Mouse (Mus musculus) lung, postnatal 0 days (tissue): ENCODE data around the gene Tbx2. TPM values are rescaled to one million over a fixed set of nuclear protein-coding genes. Genes with fewer than 3 reads are reported as not detected.

ENCODE experiments used
- ATAC-seq: fragments of 200-750 bp; cut with Nextera tagmentation; 2 replicates; pipeline ENCODE4 v1.8.0; 2017; ENCODE audit warnings: moderate library complexity
- DNase-seq: peaks from one replicate; pipeline ENCODE4 v3.0.0-alpha.2; 2016; ENCODE audit warnings: low spot score
- H3K27ac ChIP-seq: fragments of 300-500 bp; sonication (generic); 2 replicates; pipeline ENCODE4 v1.5.1; 2014; ENCODE audit warnings: antibody characterized with exemption, mild to moderate bottlenecking, low read length, mixed read lengths
- H3K27me3 ChIP-seq: fragments of 300-500 bp; sonication (generic); replicated peaks from 2 replicates; pipeline ENCODE4 v1.6.1; 2014; ENCODE audit warnings: low read length, mixed read lengths; ENCODE audit not compliant: insufficient read depth
- H3K36me3 ChIP-seq: fragments of 300-500 bp; sonication (generic); 2 replicates; pipeline ENCODE4 v1.6.1; 2014; ENCODE audit warnings: low read length, mixed read lengths; ENCODE audit not compliant: insufficient read depth
- H3K4me1 ChIP-seq: fragments of 300-500 bp; sonication (generic); 2 replicates; pipeline ENCODE4 v1.6.1; 2014; ENCODE audit warnings: antibody characterized with exemption, low read depth, low read length, mixed read lengths; ENCODE audit not compliant: insufficient read depth
- H3K4me2 ChIP-seq: fragments of 300-500 bp; sonication (generic); replicated peaks from 2 replicates; pipeline ENCODE4 v1.6.1; 2014; ENCODE audit warnings: low read depth, mild to moderate bottlenecking, low read length, moderate library complexity, mixed read lengths
- H3K4me3 ChIP-seq: fragments of 300-500 bp; sonication (generic); 2 replicates; pipeline ENCODE4 v1.5.1; 2014; ENCODE audit warnings: low read depth, low read length
- H3K9ac ChIP-seq: fragments of 300-500 bp; sonication (generic); replicated peaks from 2 replicates; pipeline ENCODE4 v1.6.1; 2014; ENCODE audit warnings: low read depth, mild to moderate bottlenecking
- H3K9me3 ChIP-seq: fragments of 300-500 bp; sonication (generic); 2 replicates; pipeline ENCODE4 v1.6.1; 2016; ENCODE audit warnings: low read length, mixed read lengths
- CTCF ChIP-seq: IDR thresholded peaks from 2 replicates; pipeline ENCODE4 v1.5.1; 2016; ENCODE audit warnings: antibody characterized with exemption, mild to moderate bottlenecking
- EP300 ChIP-seq: IDR thresholded peaks from 2 replicates; pipeline ENCODE4 v1.6.1; 2016; ENCODE audit warnings: antibody characterized with exemption, mild to moderate bottlenecking, control low read depth
- WGBS: fragments of 180-500 bp; shearing (Covaris S2); extraction: QIAGEN DNeasy Blood & Tissue Kit; methylation state at CpG from one replicate; pipeline ENCODE4 v1.1.7; 2014; 5-methylcytosine and 5-hydroxymethylcytosine counted together
- polyA plus RNA-seq: library from polyadenylated mRNA; unstranded; fragments of >200 nt; fragmentation: Nextera tagmentation; extraction: Ambion mirVana; gene quantifications from 2 replicates; pipeline ENCODE4 v1.2.1, GENCODE M21; 2015

The Tbx2 gene
- polyA plus RNA-seq, 1 experiment from 2014 or later, result 43.6 TPM

DNA sequence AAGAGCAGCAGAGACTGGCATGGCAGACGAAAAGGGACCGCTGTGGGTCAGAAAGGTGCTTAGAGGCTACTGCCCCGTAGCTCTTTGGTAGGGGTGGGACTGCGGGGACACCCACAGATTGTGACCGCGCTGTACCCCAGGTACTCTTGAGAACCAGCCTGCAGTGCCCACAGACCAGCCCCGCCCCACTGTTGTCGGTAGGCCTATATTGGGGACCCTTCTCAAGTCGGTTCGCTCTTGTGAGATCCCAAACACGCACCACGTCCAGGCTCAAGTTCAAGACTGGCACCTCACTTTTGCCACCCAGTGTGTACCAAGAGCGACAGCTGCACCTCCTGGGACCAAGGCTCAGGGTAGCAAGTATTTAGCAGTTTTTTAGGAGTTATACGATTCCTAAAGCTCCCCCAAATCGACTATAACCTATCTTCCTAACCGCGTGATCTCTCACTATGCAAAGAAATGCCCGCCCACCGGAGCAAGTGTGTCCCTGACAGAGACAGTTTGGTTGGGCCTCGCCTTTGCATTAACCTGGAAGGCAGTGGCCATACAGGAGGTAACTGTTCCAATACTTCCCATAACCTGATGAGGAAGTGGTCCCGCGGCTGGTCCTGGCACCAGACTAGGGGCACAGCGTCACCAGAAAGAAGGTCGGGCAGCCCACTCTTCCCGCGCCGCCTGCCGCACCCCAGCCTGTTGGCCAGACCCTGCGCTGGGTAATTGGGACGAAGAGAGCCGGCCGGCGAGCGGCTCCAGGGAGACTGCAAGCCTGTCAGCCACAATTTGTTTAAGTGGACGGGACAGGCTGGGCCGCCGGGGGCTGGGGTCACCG lies 3.4 kb upstream of the Tbx2 start:
- Histone ChIP-seq H3K9me3 (no peaks in the 10 kb centered on the region), H3K27ac (peak overlapping the region; percentile 97), H3K4me1 (peaks cover 15% of the 10 kb centered on the region), H3K27me3 (peaks cover 6% of the 10 kb centered on the region; the same call in 1 of the 2 replicates), H3K4me3 (peak overlapping the region; percentile 29; the same call in 1 of the 2 replicates), H3K9ac (peak overlapping the region; percentile 55; the same call in 1 of the 2 replicates), H3K4me2 (peak overlapping the region; percentile 80), H3K36me3 (no peaks in the 10 kb centered on the region)
- 26% methylated on average over 38 of the region's 38 CpGs for WGBS
- TF ChIP-seq EP300, result no peak
- no peak for TF ChIP-seq CTCF
- ATAC-seq (no peak), DNase-seq (no peak)

DNA sequence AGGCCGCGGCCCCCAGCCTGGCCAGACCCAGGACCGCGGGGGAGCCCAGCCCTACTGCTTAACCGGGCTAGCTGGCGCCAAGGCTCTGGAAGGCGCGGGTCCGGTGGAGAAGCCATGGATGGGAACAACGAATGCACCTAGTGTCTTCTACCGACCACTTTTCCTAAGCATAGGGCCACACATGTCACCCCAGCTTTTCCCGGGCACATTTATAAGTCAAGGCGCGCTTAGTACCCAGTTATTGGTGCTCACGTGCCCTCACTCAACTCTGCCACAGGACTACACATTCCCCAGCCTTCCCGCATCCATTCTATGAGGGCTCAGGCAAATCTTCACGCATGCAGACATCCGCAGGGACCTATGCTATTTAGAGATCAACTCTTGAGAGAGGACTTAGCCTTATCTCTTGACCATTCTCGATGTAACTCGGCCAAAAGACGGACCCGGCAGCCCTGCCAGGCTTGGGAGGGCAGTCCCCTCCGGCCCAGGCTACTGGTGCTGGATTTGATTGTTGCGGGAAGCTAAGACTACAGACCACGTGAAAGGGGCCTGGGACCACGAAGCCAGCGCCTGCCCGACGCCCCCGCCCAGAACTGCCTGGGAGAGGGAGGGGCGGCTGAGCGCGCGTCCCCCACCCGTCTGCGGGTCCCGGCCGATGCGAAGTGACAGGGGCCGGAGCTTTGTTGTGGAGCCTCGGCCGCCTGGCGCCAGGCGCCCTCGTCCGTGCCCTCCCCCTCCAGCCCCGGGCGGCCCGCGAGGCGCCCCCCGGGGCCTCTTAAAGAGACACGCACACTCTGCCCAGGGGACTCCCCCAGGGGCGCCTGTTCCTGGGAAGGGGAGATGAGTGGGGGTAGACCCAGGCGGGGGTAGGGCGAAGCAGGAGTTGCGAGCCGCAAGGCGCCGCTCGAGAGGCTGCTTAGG lies 2.6 kb upstream of the Tbx2 start:
- no peak for TF ChIP-seq EP300
- 0 out of 2 replicates have a peak, but pooled peaks have one; percentile 19 for TF ChIP-seq CTCF
- peaks cover 8% of the 10 kb centered on the region; the same call in 1 of the 2 replicates for H3K27me3 ChIP-seq
- peak; percentile 67 for DNase-seq
- H3K4me2 ChIP-seq, result peak overlapping the region; percentile 80
- peaks cover 15% of the 10 kb centered on the region for H3K4me1 ChIP-seq
- peak overlapping the region; percentile 55 for H3K9ac ChIP-seq
- 2% methylated on average over 51 of the region's 61 CpGs for WGBS
- peak overlapping the region; percentile 97 for H3K27ac ChIP-seq
- 0 out of 2 replicates have a peak, but pooled peaks cover under 1% of the 10 kb centered on the region for H3K36me3 ChIP-seq
- H3K9me3 ChIP-seq, result no peaks in the 10 kb centered on the region
- peak overlapping the region; percentile 29 for H3K4me3 ChIP-seq
- ATAC-seq, result no peak

DNA sequence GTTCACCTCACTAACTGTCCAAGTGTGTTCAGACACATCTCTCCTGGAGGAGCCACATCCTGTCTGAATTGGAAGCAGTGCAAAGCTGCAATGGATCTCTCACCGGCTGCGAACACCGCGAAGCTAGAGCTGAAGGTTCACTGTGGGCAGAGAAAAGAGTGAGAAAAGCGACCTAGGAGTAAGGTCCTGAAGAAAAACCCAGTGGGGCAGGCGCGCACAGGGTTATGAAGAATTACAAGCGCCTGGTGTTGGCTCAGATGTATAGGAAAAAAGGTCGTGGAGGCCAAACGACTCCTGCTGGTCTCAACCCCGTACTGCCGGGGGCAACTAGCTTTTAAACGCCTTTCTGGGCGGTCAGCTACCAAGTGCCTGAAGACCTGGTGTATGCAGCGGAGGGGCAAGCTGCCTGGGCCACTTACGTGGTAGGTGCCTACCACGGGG lies 1.4 kb upstream of the Tbx2 start:
- H3K27ac ChIP-seq, result peak overlapping the region; percentile 97
- H3K4me2 ChIP-seq, result peak overlapping the region; percentile 80
- TF ChIP-seq CTCF (peak; percentile 67), EP300 (no peak)
- WGBS, result 6% methylated on average over 17 of the region's 17 CpGs
- peaks cover 18% of the 10 kb centered on the region; the same call in 1 of the 2 replicates for H3K27me3 ChIP-seq
- DNase-seq (peak; percentile 79), ATAC-seq (no peak)
- peak overlapping the region; percentile 55; the same call in 1 of the 2 replicates for H3K9ac ChIP-seq
- H3K36me3 ChIP-seq, result 0 out of 2 replicates have a peak, but pooled peaks cover 5% of the 10 kb centered on the region
- H3K4me3 ChIP-seq, result peak overlapping the region; percentile 29
- H3K4me1 ChIP-seq, result peaks cover 15% of the 10 kb centered on the region
- no peaks in the 10 kb centered on the region for H3K9me3 ChIP-seq

DNA sequence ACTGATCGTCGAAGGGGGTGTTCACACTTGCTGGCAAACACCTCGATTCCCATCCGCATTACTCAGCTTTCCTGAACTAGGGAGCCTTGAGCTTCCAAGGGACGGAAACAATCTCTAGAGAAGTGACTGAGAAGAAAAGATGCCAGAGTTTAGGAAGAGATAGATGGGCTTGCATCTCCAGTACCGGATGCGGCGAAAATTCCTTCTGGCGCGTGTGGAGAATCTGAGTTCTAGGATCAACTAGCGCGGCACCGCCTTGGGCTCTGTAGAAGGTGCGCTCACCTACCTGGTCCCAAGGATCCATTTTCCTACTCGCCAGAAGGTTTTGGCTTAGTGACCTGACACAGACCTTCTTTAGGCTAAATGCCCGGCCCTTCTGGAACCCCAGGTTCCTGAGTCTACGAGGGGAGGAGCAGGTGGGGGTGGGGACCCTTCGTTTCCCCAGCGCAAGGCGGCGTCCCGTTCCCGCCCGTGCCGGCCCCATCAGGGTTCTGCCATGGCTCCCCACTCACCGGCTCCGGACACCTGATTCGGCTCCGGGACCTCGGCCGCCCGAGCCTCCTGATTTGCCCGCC lies 608 bp upstream of the Tbx2 start:
- H3K9me3 ChIP-seq, result no peaks in the 10 kb centered on the region
- no peak for TF ChIP-seq CTCF
- no peak for TF ChIP-seq EP300
- H3K27ac ChIP-seq, result peak overlapping the region; percentile 97
- H3K4me1 ChIP-seq, result peaks cover 12% of the 10 kb centered on the region
- H3K36me3 ChIP-seq, result peaks cover 11% of the 10 kb centered on the region; the same call in 1 of the 2 replicates
- peaks cover 24% of the 10 kb centered on the region for H3K27me3 ChIP-seq
- WGBS, result under 1% methylated on average over 32 of the region's 33 CpGs
- H3K9ac ChIP-seq, result peak overlapping the region; percentile 60
- peak overlapping the region; percentile 80 for H3K4me2 ChIP-seq
- ATAC-seq, result no peak
- DNase-seq, result peak; percentile 71
- peak overlapping the region; percentile 63 for H3K4me3 ChIP-seq

DNA sequence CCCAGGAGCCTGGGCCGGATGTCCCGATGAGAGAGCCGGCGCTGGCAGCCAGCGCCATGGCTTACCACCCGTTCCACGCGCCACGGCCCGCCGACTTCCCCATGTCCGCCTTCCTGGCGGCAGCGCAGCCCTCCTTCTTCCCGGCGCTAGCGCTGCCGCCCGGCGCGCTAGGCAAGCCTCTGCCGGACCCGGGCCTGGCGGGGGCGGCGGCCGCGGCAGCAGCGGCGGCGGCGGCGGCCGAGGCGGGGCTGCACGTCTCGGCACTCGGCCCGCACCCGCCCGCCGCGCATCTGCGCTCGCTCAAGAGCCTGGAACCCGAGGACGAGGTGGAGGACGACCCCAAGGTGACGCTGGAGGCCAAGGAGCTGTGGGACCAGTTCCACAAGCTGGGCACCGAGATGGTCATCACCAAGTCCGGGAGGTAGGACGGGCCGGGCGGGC lies 750 bp downstream of the Tbx2 start:
- 0 out of 2 replicates have a peak, but pooled peaks have one; percentile 1 for ATAC-seq
- Histone ChIP-seq H3K4me1 (peaks cover 12% of the 10 kb centered on the region), H3K9ac (peak overlapping the region; percentile 84)

More for the DNA sequence above, 750 bp downstream of the Tbx2 start:
- peaks cover 29% of the 10 kb centered on the region for H3K27me3 ChIP-seq
- under 1% methylated on average over 15 of the region's 54 CpGs for WGBS
- peak overlapping the region; percentile 80 for H3K4me2 ChIP-seq
- peak overlapping the region; percentile 63 for H3K4me3 ChIP-seq
- TF ChIP-seq EP300 (no peak), CTCF (no peak)
- peak; percentile 59 for DNase-seq
- H3K9me3 ChIP-seq, result no peaks in the 10 kb centered on the region
- H3K27ac ChIP-seq, result peak overlapping the region; percentile 97
- peaks cover 20% of the 10 kb centered on the region for H3K36me3 ChIP-seq
